Mouse (Mus musculus) thymus, postnatal 36 days (tissue): ENCODE measurements around the gene Dnajc16.

Source experiments
- DNase-seq, 2 experiments: peaks; one replicate each; pipeline ENCODE4 v3.0.0; 2022; ENCODE audit warnings: mixed read lengths in 2 of 2

Gene Dnajc16

GRCm38 (mm10) chr4:141760942-141761341 is 29.8 kb downstream of the Dnajc16 start:
- no peak for DNase-seq

DNA sequence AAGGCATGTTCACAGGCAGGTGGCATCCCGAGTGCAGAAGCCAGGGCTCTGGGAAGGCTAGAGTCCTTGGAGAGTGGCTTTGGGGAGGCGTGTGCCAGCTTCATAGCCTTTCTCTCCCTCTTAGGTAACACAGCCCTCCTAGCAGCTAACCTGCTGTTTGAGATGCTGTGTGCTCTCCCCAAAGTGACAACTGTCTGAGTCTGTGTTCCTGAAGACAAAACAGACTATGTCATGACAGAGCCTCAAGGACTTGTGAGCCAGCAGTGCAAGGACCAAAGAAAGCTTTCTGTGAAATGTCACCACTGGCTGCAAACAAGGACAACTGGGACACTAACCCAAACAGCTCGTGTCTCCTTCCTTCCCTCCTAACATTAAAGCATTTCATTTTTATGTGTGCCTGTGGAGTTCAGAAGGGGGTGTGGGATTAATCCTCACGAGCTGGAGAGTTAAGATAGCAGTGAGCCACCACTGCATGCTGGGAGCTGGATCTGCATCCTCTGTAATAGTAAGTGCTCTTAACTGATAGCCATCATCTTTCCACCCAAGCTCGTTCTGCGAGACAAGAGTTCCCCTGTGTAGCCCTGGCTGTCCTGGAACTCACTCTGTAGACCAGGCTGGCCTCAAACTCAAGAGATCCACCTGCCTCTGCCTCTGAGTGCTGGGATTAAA is 31.7 kb downstream of the Dnajc16 start:
- DNase-seq, result no peak

GRCm38 (mm10) chr4:141757124-141757523 is 33.6 kb downstream of the Dnajc16 start:
- DNase-seq, result no peak

DNA sequence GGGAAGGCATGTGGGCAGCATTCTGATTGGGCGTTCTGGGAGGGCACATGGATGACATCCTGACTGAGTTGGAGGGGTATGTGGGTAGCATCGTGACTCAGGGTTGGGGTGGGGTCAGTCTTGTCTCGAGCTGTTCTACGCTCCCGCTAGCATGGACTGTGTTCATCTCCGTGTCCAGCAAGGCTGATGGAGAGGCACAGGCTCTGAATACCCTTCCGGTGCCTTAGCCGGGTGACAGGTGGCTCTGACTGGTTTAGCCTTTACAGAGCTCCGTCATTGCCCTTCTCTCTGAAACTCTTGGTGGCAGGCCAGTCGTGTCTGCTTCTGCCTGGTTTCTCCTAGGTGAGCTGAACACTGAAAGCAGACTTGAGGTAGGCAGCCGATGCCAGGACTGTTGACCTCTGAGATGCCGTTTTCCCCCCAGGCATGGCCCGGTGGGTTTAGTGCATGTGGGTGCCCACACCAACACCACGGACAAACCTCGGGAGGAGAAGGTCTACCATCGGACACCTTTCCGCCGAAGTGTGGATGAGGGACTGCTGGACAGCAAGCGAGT is 35.3 kb downstream of the Dnajc16 start:
- DNase-seq, result no peak

GRCm38 (mm10) chr4:141752076-141752421 is 38.7 kb downstream of the Dnajc16 start:
- DNase-seq, result no peak

GRCm38 (mm10) chr4:141751419-141752075 is 39.2 kb downstream of the Dnajc16 start:
- DNase-seq, result no peak

DNA sequence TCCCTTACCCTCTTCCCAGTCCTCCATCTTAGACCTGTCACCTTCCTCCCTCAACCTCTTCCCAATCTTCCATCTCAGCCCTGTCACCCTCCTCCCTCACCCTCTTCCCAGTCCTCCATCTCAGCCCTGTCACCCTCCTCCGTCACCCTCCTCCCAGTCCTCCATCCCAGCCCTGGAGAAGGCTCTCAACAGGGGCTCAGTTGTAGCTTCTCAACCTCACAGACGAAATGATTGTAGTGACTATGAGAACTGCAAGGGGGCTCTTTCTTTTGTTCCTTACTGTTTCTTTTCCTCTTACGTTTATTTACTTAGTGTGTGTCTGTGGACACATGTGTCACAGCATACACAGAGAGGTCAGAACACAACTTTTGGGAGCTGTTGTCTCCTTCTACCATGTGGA is 39.9 kb downstream of the Dnajc16 start:
- DNase-seq, result no peak

DNA sequence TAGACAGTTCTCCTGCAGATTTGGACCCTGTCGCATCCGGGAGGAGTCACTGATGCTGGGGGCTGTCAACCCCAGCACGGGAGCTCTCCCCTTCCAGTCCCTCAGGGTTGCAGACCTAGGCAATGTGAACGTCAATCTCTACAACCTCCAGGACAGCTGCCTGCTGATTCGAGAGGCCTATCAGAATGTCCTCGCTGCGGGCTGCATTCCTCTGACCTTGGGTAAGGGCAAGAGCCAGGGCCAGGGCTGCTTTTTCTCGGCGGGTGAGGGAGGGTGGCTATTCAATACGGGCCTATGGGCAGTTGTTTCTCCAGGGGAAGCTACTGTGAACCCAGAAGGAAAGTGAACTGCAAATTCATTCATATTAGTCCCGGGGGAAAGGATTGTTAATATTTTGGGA is 41.2 kb downstream of the Dnajc16 start:
- DNase-seq, result no peak

DNA sequence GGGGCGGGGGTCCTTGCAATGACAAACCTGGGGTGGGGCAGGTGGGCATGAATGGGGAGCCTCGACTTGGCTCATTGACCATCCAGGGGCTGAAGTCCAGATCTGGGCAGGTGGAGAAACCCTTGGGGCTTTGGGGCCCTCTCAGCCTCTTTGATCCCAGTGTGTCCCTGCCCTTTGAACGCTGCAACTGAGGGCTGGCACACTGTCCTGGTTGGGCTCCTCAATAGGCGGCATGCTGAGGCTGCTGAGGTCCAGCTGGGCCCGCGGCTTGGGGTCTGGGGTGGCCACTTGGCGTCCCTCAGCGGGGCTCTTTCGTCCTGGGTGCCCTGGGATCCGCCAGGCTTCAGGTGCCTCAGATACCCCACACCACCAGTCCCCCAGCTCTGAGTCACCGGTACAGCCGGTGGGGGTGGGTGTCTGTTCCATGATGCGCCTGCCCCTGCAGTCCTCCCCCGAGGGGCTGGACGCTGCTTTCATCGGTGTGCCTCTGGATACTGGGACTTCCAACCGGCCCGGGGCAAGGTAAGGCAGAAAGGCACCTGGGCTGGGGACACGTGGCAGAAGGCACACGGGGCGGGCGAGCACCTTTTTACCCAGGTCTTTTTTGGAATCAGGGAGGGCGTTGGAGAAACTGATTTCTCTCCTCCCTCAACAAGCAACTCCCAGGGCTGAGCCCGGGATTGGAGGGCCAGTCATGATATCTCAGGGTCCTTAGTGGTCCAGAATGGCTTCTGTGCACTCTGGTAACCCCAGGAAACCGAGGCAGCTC is 44.0 kb downstream of the Dnajc16 start, which contains the start of gene Agmat:
Gene Agmat, plus strand, starts transcription at position 95 of the 769 bp plus-strand sequence.
- no peak for DNase-seq

DNA sequence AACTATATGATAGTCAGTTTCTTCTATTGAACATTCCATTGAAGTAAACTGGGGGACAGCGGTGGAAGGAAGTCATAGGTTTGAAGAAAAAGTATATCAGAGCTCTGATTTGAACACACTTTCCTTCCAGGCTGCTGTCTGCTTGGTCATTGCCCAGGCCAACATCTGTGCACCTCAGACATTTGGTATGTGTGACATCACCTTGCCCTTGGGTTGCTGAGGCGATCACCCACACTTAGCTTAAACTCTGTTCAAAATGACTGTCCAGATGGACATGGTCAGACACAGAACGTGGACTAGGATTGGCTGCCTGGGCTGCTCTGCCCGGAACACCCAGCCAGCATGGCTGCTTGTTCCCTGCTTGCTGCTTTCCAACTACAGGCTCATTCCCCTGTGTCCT is 48.4 kb downstream of the Dnajc16 start:
- no peak for DNase-seq

DNA sequence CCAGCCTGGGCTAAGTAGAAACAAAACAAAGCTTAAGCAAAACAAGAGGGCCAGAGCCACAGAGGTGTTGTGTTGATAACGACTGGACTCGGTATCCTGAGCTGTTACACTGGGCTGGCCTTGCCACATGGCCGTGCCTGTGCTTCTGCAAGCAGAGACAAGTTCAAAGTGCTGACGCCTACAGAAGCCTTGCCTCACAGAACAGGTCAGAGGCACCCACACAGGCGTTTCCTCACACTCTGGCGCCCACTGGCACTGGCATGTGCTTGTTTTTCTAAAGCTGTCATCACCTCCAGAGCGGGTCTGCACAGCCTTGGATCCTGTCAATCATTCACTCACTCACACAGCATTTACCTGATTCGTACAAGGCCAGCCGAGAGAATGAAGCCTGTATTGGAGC is 48.9 kb downstream of the Dnajc16 start:
- no peak for DNase-seq

DNA sequence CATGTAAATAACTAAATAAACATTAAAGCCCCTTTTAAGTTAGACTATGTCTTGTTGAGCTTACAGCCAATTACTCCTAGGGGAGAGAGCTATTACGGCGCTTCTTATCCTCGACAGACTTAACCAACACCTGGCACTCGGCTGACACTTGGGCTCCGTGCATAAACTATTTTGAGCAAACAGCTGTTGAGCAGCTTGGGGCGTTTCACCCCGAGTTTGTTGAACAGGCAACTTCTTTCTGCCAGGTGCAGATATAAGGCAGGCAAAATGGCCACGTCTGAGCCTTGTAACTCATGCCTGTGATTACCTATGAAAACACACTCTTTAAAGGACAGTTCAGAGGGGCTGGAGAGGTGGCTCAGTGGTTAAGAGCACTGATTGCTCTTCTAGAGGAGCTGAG is 52.7 kb downstream of the Dnajc16 start:
- no peak for DNase-seq

DNA sequence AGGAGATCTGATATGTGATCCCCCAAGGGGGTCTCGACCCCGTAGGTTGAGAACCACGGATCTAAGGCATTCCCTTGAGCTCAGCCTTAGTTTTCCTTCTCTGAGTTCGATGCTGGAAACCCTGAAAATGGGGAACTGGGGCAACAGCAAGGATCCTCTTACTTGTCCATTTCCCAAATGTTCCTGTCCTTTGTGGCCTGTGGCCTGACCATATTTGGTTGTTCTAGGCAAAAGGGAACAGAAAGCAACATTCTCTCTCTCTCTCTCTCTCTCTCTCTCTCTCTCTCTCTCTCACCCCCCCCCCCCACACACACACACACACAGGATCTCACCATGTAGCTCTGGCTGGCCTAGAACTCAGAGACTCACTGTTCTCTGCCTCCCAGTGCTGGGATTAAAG is 53.9 kb downstream of the Dnajc16 start:
- DNase-seq, result no peak

DNA sequence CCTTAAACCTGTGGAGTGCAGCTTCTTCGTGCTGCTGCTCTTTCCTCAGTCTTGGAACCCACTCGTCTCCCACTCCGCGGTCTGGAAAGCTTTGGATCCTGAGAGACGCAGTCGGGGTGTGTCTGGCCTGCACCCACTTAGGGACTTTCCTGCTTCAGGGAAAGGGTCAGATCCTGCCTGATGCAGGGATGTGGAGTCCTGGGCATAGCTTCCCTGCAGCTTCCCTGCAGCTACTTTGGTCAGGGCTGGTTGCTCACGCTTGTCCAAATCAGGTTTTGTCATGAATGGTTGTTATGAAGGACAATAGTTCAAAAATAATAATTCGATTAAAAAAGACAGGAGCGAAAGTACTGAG is 55.5 kb downstream of the Dnajc16 start:
- no peak for DNase-seq

- DNase-seq, result peak; percentile 89 to 95
Measured at GRCm38 (mm10) chr4:141734446-141735205, 56.1 kb downstream of the Dnajc16 start.

- DNase-seq, result no peak
Measured at GRCm38 (mm10) chr4:141731766-141732165, 59.0 kb downstream of the Dnajc16 start.

GRCm38 (mm10) chr4:141730401-141730800 is 60.3 kb downstream of the Dnajc16 start:
- no peak for DNase-seq

DNA sequence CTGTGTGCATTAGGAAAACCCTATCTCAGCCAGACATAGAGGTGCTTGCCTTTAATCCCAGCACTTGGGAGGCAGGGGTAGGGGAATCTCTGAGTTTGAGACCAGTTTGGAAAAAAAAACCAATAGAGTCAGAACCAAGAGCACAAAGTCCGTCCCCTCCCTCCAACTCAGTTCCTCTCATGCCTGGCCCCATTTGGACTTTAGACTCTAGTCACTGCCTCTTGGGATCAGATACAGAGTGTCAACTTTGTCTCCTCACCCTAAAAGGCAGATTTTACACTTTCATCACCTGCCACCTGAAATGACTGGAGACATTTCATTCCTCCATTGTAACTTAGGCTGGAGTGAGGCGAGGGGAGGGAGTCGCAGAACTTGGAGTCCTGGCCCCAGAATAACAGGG is 61.5 kb downstream of the Dnajc16 start:
- no peak for DNase-seq

- no peak for DNase-seq
Measured at GRCm38 (mm10) chr4:141725738-141726137, 65.0 kb downstream of the Dnajc16 start.

- DNase-seq, result no peak
Measured at GRCm38 (mm10) chr4:141725277-141725676, 65.5 kb downstream of the Dnajc16 start.

DNA sequence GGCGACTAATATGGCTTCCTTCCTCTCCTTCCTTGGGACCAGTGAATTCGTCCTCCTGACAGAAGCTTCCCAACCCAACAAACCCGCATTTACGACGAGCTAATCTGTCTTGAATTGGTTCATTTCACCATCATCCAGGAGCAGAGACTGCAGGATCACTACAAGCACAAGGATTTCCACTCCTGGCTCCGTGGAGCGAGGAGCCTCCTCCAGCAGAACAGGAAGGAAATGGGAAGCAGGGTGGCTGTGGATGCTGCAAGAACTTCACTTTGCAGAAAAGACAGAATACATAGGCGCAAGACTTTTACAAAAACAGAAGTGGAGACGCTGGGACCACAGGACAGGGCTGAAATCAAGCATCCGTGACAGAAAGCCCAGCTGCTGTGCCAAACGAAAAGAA is 66.1 kb downstream of the Dnajc16 start:
- no peak for DNase-seq

- no peak for DNase-seq
Measured at GRCm38 (mm10) chr4:141723673-141724068, 67.1 kb downstream of the Dnajc16 start.
